Mouse (Mus musculus): ENCODE results near the gene Pepd. TPM values are rescaled to one million over a fixed set of nuclear protein-coding genes. Genes with fewer than 3 reads are reported as not detected.

Gene Pepd
- 40.4 and 56.2 TPM in 2 replicates for polyA plus RNA-seq (2021; fragmentation: Nextera tagmentation)
- long read RNA-seq, experiment 1, transcript Pepd-201 (15 exons, 1,881 nt) = major isoform, 243 of 267 reads
- long read RNA-seq, experiment 1, partial matches to known transcripts = 12 of 267 reads
- long read RNA-seq, experiment 1, other reads (novel, unspliced or antisense) = 12 of 267 reads
- long read RNA-seq, experiment 2, transcript Pepd-201 (15 exons, 1,881 nt) = major isoform, 77 of 103 reads
- long read RNA-seq, experiment 2, partial matches to known transcripts = 20 of 103 reads
- long read RNA-seq, experiment 2, other reads (novel, unspliced or antisense) = 2 of 103 reads

DNA sequence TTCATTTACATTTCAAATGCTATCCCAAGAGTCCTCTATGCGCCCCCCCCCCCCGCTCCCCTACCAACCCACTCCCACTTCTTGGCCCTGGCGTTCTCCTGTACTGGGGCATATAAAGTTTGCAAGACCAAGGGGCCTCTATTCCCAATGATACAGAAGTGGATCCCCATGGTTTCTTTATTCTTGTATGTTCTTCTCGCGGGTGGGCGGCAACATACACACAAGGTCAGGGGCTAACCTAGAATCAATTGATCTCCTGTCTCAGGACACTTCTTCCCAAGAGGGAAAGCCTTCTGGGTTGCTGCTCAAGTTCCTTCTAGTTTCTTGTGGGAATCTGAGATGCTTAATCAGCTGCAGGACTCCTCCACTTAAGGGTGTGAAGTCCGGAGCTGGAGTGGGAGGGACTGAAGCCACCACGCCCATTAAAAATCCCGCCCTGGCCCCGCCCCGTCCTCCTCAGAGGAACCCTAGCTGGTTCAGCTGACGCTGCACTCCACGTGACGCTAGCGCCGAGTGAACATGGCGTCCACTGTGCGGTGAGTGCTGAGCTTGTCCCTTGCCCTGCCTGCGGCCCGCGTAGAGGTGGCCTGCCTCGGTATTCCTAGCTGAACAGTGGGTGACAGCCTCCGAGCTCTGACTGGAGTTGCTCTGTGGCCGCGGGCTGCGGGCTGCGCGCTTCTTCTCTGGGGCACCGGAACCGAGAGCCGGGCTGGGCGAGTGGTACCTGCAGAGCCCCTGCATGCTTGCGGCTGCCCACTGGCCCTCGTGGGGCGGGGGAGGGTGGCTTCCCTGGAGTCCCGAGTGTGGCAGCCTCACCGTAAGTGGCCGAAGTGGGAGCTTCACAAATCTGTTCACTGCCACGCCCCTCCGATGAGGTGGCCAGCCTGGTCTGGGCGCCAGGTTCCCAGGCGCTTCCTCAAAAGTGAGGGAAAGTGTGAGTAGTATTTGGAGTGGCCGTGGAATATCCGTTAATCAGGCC is at the start of gene Pepd:
Pepd (plus strand) TSS at position 461 of the 979 bp plus-strand sequence.

DNA sequence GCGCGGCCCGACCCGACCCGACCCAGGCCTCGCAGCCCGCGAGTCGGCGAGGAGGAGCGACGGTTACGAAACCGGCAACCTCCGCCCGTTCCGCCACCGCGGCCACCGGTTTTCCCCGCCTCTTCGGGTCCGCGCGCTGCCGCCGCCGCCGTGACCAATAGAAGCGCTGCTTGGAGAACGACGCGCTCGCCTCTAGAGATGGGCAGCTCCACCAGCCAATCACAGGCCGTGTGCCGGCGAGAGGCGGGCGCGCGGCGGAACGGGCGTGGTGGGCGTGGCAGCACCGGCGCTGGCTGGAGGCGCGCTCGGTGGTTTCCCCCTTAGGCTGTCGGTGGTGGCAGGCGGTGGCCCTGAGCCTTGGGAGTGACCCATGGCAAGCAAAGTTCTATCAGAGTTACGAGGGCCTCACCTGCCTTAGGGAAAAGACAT is 144.3 kb downstream of the Pepd start, which contains the start of gene Cebpg:
Cebpg (minus strand) TSS at position 138 of the 429 bp plus-strand sequence.

Other genes starting within 250 kb of the Pepd start
- 11.0 and 12.3 TPM in 2 replicates for gene Chst8, start 99.7 kb upstream of the Pepd start, polyA plus RNA-seq (2021; fragmentation: Nextera tagmentation)
- gene Cebpg, start 144.2 kb downstream of the Pepd start, polyA plus RNA-seq (2021; fragmentation: Nextera tagmentation) = 4.8 and 37.5 TPM in 2 replicates
- 0.48 and 1.8 TPM in 2 replicates for gene Cebpa, start 206.9 kb downstream of the Pepd start, polyA plus RNA-seq (2021; fragmentation: Nextera tagmentation)